Mouse (Mus musculus) kidney, postnatal 10 days (tissue): Measurements from ENCODE around the gene Slc15a5.

ENCODE experiments used
- DNase-seq: peaks from one replicate; pipeline ENCODE4 v3.0.0; 2021; ENCODE audit warnings: mixed read lengths

Slc15a5 gene

GRCm38 (mm10) chr6:138079816-138080215, at the start of gene Slc15a5:
Slc15a5 (minus strand) TSS chr6:138079916.
- no peak for DNase-seq

GRCm38 (mm10) chr6:138128392-138129335, 48.9 kb upstream of the Slc15a5 start:
- DNase-seq: no peak

GRCm38 (mm10) chr6:138117496-138117895, 37.8 kb upstream of the Slc15a5 start:
- no peak for DNase-seq

GRCm38 (mm10) chr6:138104559-138104958, 24.8 kb upstream of the Slc15a5 start:
- no peak for DNase-seq

GRCm38 (mm10) chr6:138102940-138103339, 23.2 kb upstream of the Slc15a5 start:
- no peak for DNase-seq

GRCm38 (mm10) chr6:138101843-138102242, 22.1 kb upstream of the Slc15a5 start:
- no peak for DNase-seq

GRCm38 (mm10) chr6:138099646-138100045, 19.9 kb upstream of the Slc15a5 start:
- DNase-seq: no peak

- no peak for DNase-seq
These were observed 15.3 kb upstream of the Slc15a5 start for GRCm38 (mm10) chr6:138095060-138095459.

GRCm38 (mm10) chr6:138092432-138092831, 12.7 kb upstream of the Slc15a5 start:
- DNase-seq: no peak

- no peak for DNase-seq
These were observed 9.4 kb upstream of the Slc15a5 start for GRCm38 (mm10) chr6:138089084-138089483.

GRCm38 (mm10) chr6:138086421-138086820, 6.7 kb upstream of the Slc15a5 start:
- peak; percentile 11 for DNase-seq

- DNase-seq: no peak
These were observed 1.2 kb upstream of the Slc15a5 start for GRCm38 (mm10) chr6:138080778-138081549.

GRCm38 (mm10) chr6:138077681-138078439, 1.9 kb downstream of the Slc15a5 start:
- DNase-seq: no peak

GRCm38 (mm10) chr6:138075723-138076122, 4.0 kb downstream of the Slc15a5 start:
- DNase-seq: no peak

- DNase-seq: no peak
These were observed 6.2 kb downstream of the Slc15a5 start for GRCm38 (mm10) chr6:138073540-138073939.

- DNase-seq: no peak
These were observed 6.8 kb downstream of the Slc15a5 start for GRCm38 (mm10) chr6:138072963-138073339.

GRCm38 (mm10) chr6:138072110-138072962, 7.4 kb downstream of the Slc15a5 start:
- no peak for DNase-seq

- no peak for DNase-seq
These were observed 8.1 kb downstream of the Slc15a5 start for GRCm38 (mm10) chr6:138071505-138072107.

GRCm38 (mm10) chr6:138070720-138071504, 8.8 kb downstream of the Slc15a5 start:
- DNase-seq: no peak

GRCm38 (mm10) chr6:138069921-138070320, 9.8 kb downstream of the Slc15a5 start:
- DNase-seq: no peak

GRCm38 (mm10) chr6:138055572-138055971, 24.1 kb downstream of the Slc15a5 start:
- DNase-seq: no peak
